Mouse (Mus musculus): ENCODE results near the gene AL607142.1. TPM values are rescaled to one million over a fixed set of nuclear protein-coding genes. Genes with fewer than 3 reads are reported as not detected.

AL607142.1 gene
- polyA plus RNA-seq, 1 experiment from 2014 or later, result not detected

DNA sequence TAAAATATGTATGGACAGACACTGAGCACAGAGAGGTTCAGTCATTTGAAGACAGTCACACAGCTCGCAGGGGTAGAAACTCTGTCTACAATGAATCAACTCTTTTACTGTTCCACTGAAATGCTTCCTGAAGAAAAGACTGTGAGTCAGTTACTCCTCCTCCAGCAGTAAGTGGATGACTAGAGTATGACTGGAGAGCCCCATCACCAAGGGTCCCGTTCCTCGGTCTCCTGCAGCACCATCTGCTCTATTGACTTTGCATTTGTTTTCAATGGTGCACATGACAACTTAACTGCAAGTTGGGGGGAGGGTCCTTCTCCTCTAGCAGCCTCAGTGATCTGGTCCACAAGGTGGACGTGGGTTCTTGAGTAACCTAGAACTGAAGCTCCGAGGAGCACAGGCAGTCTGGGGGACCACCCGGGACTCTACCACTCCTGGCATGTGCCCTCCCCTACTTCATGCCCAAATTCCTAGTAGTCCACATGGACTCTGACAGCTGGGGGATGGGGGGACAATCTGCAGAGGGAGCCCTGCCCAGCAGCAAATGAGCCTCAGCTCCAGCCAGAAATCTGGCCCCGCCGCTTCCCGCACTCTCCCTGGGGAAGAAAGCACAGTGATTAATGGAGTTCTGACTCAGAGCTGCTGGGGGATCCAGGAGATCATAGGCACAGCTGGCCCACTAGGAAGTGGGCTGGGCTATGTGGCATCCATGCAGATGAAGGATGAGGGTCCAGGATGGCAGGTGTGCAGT is 2.2 kb downstream of the AL607142.1 start:
- Histone ChIP-seq H3K79me2 (ENCODE audit: inconsistent target) (no peaks in the 10 kb centered on the region), H3K36me3 (ENCODE audit: inconsistent target) (no peaks in the 10 kb centered on the region), H3K27ac (no peak overlapping the region), H3K4me3 (ENCODE audit: inconsistent target) (no peak overlapping the region)
- 99% methylated on average over 9 of the region's 9 CpGs for WGBS (ENCODE audit: missing documents)

- Histone ChIP-seq H3K36me3 (ENCODE audit: inconsistent target) (no peaks in the 10 kb centered on the region), H3K79me2 (ENCODE audit: inconsistent target) (no peaks in the 10 kb centered on the region), H3K27ac (no peak overlapping the region), H3K4me3 (ENCODE audit: inconsistent target) (no peak overlapping the region)
- WGBS (ENCODE audit: missing documents), result 96% methylated on average over 8 of the region's 8 CpGs
These were observed 2.9 kb downstream of the AL607142.1 start for GRCm38 (mm10) chr4:120067592-120068235.

DNA sequence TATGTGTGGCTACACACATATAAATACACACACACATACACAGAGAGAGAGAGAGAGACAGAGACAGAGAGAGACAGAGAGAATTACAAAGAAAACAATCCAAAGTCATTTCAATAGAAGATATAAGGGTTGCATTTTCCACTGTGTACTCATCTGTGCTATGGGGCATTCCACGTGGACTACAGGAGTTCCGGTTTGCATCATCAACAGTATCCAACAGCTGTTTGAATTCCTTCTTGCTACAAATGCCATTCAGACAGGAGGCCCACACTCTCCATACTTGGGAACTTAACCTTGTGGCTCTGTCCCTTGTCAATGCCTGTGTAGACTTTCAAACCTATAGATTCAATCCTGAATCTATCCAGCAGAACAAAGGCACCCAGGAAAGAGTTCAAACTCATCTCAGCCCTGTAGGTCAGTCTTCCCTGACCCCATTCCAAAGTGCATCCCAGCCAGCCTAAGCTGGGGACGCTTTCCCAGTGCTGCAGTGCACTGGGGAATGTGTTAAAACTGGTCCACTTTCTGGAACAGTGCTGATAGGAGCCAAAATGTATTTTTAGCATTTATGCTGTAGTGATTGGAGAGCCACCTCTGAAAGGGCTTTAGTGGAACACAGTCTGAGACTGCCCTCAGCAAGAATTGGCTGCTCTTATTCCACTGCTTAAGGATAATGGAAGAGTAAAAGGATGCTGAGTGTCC is 4.2 kb downstream of the AL607142.1 start:
- no peak overlapping the region for H3K4me3 ChIP-seq (ENCODE audit: inconsistent target)
- WGBS (ENCODE audit: missing documents), result 93% methylated on average over 3 of the region's 3 CpGs
- H3K79me2 ChIP-seq (ENCODE audit: inconsistent target), result no peaks in the 10 kb centered on the region
- no peak overlapping the region for H3K27ac ChIP-seq
- no peaks in the 10 kb centered on the region for H3K36me3 ChIP-seq (ENCODE audit: inconsistent target)

DNA sequence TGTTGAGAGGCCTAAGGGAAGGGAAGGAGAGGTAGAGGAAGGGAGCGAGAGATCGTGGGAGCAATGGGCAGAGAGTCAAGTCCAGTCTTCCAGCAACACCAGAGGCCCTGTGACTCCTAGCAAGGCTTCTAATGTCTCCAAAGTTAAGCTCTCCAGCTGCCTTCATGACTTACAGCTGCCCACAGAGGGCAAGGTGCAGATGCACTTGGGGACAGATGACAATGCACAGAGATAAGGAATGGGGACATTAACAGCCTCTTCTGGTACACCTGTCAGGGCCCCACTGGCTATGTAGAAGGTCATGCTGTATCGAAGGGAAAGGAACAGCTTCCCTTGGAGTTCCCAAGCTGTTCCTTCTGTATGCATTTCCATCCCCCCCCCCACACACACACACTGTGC is 4.8 kb downstream of the AL607142.1 start:
- Histone ChIP-seq H3K27ac (no peak overlapping the region), H3K36me3 (ENCODE audit: inconsistent target) (no peaks in the 10 kb centered on the region), H3K79me2 (ENCODE audit: inconsistent target) (no peaks in the 10 kb centered on the region), H3K4me3 (ENCODE audit: inconsistent target) (no peak overlapping the region)
- WGBS (ENCODE audit: missing documents), result 90% methylated on average over 3 of the region's 3 CpGs

GRCm38 (mm10) chr4:120071411-120071810 is 6.6 kb downstream of the AL607142.1 start:
- Histone ChIP-seq H3K36me3 (ENCODE audit: inconsistent target) (no peaks in the 10 kb centered on the region), H3K79me2 (ENCODE audit: inconsistent target) (no peaks in the 10 kb centered on the region), H3K27ac (no peak overlapping the region), H3K4me3 (ENCODE audit: inconsistent target) (no peak overlapping the region)
- 79% methylated on average over 3 of the region's 3 CpGs for WGBS (ENCODE audit: missing documents)

DNA sequence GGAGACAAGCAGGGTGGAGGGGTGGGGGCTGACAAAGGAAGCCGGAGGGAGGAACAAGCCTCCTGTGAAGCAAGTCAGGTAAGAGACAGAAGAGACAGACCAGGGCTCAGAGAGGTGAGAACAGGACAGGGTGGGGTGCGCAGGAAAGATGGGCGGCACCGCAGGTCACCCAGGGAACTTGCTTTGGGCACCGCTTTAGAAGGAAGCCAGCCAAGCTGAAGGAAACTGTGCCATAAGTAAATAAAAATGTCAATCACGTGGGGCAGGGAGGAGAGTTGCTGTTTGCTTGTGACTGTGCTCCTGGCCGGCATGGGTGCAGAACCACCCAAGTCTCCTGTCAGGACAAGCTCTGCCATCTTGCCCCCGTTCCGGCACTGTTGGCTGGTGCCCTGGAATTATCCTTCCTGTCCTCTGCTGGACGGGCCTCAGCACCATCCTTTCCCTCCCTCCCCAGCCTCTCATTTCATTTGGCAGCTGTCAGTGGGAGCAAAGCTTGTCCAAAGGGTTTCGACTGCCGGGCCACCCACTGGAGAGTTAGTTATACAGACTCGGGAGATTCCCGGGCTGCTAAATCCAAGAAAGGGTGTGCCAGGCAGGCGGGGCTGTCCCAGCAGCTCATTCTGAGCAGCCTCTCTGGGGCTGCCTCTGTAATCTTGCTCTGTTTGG is 7.2 kb downstream of the AL607142.1 start:
- Histone ChIP-seq H3K36me3 (ENCODE audit: inconsistent target) (no peaks in the 10 kb centered on the region), H3K79me2 (ENCODE audit: inconsistent target) (no peaks in the 10 kb centered on the region), H3K4me3 (ENCODE audit: inconsistent target) (no peak overlapping the region), H3K27ac (no peak overlapping the region)
- 76% methylated on average over 15 of the region's 15 CpGs for WGBS (ENCODE audit: missing documents)

DNA sequence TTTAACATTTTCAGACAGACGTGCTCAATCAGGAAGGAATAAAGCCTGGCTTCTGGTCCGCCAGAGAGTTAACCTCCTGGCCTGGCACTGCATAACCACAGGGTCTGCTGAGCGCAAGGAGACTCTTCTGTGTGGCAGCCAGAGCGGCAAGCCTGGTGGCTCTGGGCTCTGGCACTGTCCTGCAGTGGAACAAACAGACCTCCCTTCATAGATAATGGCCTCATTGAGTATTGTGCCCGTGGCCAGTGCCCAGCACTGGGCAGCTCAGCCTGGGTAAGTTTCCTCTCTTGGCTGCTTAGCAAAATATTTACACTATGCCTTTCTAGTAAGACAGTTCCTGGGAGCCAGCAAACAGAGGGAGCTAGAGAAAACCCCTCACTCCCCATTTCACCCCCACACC is 9.3 kb downstream of the AL607142.1 start:
- WGBS (ENCODE audit: missing documents), result 82% methylated on average over 5 of the region's 5 CpGs
- Histone ChIP-seq H3K79me2 (ENCODE audit: inconsistent target) (no peaks in the 10 kb centered on the region), H3K27ac (no peak overlapping the region), H3K4me3 (ENCODE audit: inconsistent target) (no peak overlapping the region), H3K36me3 (ENCODE audit: inconsistent target) (no peaks in the 10 kb centered on the region)

DNA sequence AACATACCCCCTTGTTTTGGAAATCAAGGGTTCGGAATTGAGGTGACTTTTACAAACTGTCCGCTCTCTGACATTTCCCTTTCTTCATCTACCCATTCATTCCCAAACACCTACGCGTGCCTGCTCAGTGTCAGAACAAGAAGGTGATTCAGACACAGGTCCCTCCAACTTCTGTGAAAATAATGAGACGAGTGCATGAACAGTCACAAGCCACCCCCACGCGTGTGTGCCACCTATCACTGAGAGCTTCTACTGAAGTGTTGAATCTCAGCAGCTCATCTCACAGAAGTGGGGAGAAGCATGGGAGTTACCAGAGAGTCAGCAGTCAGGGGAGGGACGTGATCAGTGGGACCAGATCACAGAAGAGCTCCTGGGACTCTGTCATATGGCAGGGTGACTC is 12.5 kb downstream of the AL607142.1 start:
- Histone ChIP-seq H3K36me3 (ENCODE audit: inconsistent target) (no peaks in the 10 kb centered on the region), H3K4me3 (ENCODE audit: inconsistent target) (no peak overlapping the region), H3K79me2 (ENCODE audit: inconsistent target) (no peaks in the 10 kb centered on the region), H3K27ac (no peak overlapping the region)
- 100% methylated on average over 8 of the region's 8 CpGs for WGBS (ENCODE audit: missing documents)

- Histone ChIP-seq H3K4me3 (ENCODE audit: inconsistent target) (no peak overlapping the region), H3K79me2 (ENCODE audit: inconsistent target) (no peaks in the 10 kb centered on the region), H3K36me3 (ENCODE audit: inconsistent target) (no peaks in the 10 kb centered on the region), H3K27ac (no peak overlapping the region)
- 81% methylated on average over 5 of the region's 5 CpGs for WGBS (ENCODE audit: missing documents)
These were observed 17.7 kb downstream of the AL607142.1 start for GRCm38 (mm10) chr4:120082527-120082926.

- 93% methylated on average over 3 of the region's 3 CpGs for WGBS (ENCODE audit: missing documents)
- Histone ChIP-seq H3K79me2 (ENCODE audit: inconsistent target) (no peaks in the 10 kb centered on the region), H3K27ac (no peak overlapping the region), H3K36me3 (ENCODE audit: inconsistent target) (no peaks in the 10 kb centered on the region), H3K4me3 (ENCODE audit: inconsistent target) (no peak overlapping the region)
These were observed 18.9 kb downstream of the AL607142.1 start for GRCm38 (mm10) chr4:120083700-120084099.

GRCm38 (mm10) chr4:120089536-120089935 is 24.7 kb downstream of the AL607142.1 start:
- no peak overlapping the region for H3K27ac ChIP-seq
- H3K79me2 ChIP-seq (ENCODE audit: inconsistent target), result no peaks in the 10 kb centered on the region
- H3K36me3 ChIP-seq (ENCODE audit: inconsistent target), result no peaks in the 10 kb centered on the region
- WGBS (ENCODE audit: missing documents), result 91% methylated on average over 8 of the region's 8 CpGs
- H3K4me3 ChIP-seq (ENCODE audit: inconsistent target), result no peak overlapping the region

- 71% methylated on average over 1 of the region's 1 CpGs for WGBS (ENCODE audit: missing documents)
- Histone ChIP-seq H3K27ac (no peak overlapping the region), H3K36me3 (ENCODE audit: inconsistent target) (no peaks in the 10 kb centered on the region), H3K79me2 (ENCODE audit: inconsistent target) (no peaks in the 10 kb centered on the region), H3K4me3 (ENCODE audit: inconsistent target) (no peak overlapping the region)
These were observed 27.4 kb downstream of the AL607142.1 start for GRCm38 (mm10) chr4:120091997-120092783.

GRCm38 (mm10) chr4:120096935-120097334 is 32.1 kb downstream of the AL607142.1 start:
- H3K36me3 ChIP-seq (ENCODE audit: inconsistent target), result no peaks in the 10 kb centered on the region
- no peaks in the 10 kb centered on the region for H3K79me2 ChIP-seq (ENCODE audit: inconsistent target)
- 96% methylated on average over 19 of the region's 19 CpGs for WGBS (ENCODE audit: missing documents)
- H3K27ac ChIP-seq, result no peak overlapping the region
- H3K4me3 ChIP-seq (ENCODE audit: inconsistent target), result no peak overlapping the region

DNA sequence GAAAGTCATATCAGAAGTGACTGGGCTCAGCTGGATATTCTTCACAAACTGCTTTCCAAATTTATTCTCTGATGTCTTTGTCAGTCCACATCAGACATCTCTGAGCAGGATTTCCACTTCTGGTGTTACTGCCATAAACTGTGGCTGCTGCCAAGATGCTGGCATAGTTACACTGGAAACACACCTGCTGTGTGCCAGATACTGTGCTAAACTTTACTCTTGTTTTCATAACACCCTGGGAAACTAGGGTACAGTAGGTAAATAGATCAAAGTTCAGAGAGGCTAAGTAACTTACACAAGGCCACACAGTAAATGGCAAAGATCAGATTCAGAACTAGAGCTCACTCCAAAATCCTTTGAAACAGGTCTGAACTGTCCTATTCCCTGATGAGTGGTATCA is 36.4 kb downstream of the AL607142.1 start:
- Histone ChIP-seq H3K27ac (no peak overlapping the region), H3K79me2 (ENCODE audit: inconsistent target) (no peaks in the 10 kb centered on the region), H3K4me3 (ENCODE audit: inconsistent target) (no peak overlapping the region), H3K36me3 (ENCODE audit: inconsistent target) (no peaks in the 10 kb centered on the region)

All from macrophage (primary cell).